Mouse (Mus musculus) limb, embryonic 13.5 days (tissue): ENCODE measurements around the gene Serpinf2. TPM values are rescaled to one million over a fixed set of nuclear protein-coding genes. Genes with fewer than 3 reads are reported as not detected.

Source experiments
- ATAC-seq: fragments of 200-750 bp; cut with Nextera tagmentation; 2 replicates; pipeline ENCODE4 v1.8.0; 2017; ENCODE audit warnings: low read depth, moderate number of reproducible peaks, moderate TSS enrichment; ENCODE audit not compliant: low FRiP score
- H3K27ac ChIP-seq: fragments of 300-500 bp; sonication (generic); 2 replicates; pipeline ENCODE4 v1.5.1; 2015; ENCODE audit warnings: inconsistent platforms, mild to moderate bottlenecking, moderate library complexity
- H3K27me3 ChIP-seq: fragments of 300-500 bp; sonication (generic); 2 replicates; pipeline ENCODE4 v1.6.1; 2015; ENCODE audit warnings: mild to moderate bottlenecking, inconsistent platforms
- H3K36me3 ChIP-seq: fragments of 300-500 bp; sonication (generic); 2 replicates; pipeline ENCODE4 v1.6.1; 2015; ENCODE audit warnings: inconsistent platforms, mild to moderate bottlenecking, moderate library complexity
- H3K4me1 ChIP-seq: fragments of 300-500 bp; sonication (generic); 2 replicates; pipeline ENCODE4 v1.6.1; 2015; ENCODE audit warnings: inconsistent platforms
- H3K4me2 ChIP-seq: fragments of 300-500 bp; sonication (generic); replicated peaks from 2 replicates; pipeline ENCODE4 v1.6.1; 2015; ENCODE audit warnings: inconsistent platforms, mild to moderate bottlenecking, moderate library complexity
- H3K4me3 ChIP-seq: fragments of 300-500 bp; sonication (generic); 2 replicates; pipeline ENCODE4 v1.5.1; 2015; ENCODE audit warnings: moderate library complexity, mild to moderate bottlenecking, inconsistent platforms
- H3K9ac ChIP-seq: fragments of 300-500 bp; sonication (generic); 2 replicates; pipeline ENCODE4 v1.6.1; 2015; ENCODE audit warnings: mild to moderate bottlenecking, inconsistent platforms
- H3K9me3 ChIP-seq: fragments of 300-500 bp; sonication (generic); 2 replicates; pipeline ENCODE4 v1.6.1; 2016; ENCODE audit warnings: inconsistent platforms
- WGBS: fragments of 180-500 bp; shearing (Covaris S2); methylation state at CpG from one replicate; pipeline ENCODE4 v1.1.7; 2015; 5-methylcytosine and 5-hydroxymethylcytosine counted together
- polyA plus RNA-seq: library from polyadenylated mRNA; unstranded; fragments of >200 nt; fragmentation: Nextera tagmentation; extraction: Ambion mirVana; gene quantifications from 2 replicates; pipeline ENCODE4 v1.2.1, GENCODE M21; 2015

Gene Serpinf2
- polyA plus RNA-seq, 1 experiment from 2014 or later: 0.14 TPM

GRCm38 (mm10) chr11:75465051-75465450 lies 25.7 kb upstream of the Serpinf2 start:
- H3K9ac ChIP-seq: no peak overlapping the region
- peaks cover 14% of the 10 kb centered on the region for H3K36me3 ChIP-seq
- peaks cover 40% of the 10 kb centered on the region for H3K4me1 ChIP-seq
- peaks cover 2% of the 10 kb centered on the region; the same call in 1 of the 2 replicates for H3K27me3 ChIP-seq
- no peak for ATAC-seq
- no peak overlapping the region for H3K27ac ChIP-seq
- no peak overlapping the region for H3K4me3 ChIP-seq
- H3K9me3 ChIP-seq: peaks cover 4% of the 10 kb centered on the region; the same call in 1 of the 2 replicates
- H3K4me2 ChIP-seq: no peak overlapping the region
- whole genome bisulfite sequencing: 82% methylated on average over 6 of the region's 6 CpGs

- H3K4me1 ChIP-seq: peaks cover 46% of the 10 kb centered on the region
- H3K36me3 ChIP-seq: peaks cover 14% of the 10 kb centered on the region
- peaks cover 2% of the 10 kb centered on the region; the same call in 1 of the 2 replicates for H3K27me3 ChIP-seq
- H3K9me3 ChIP-seq: peaks cover 4% of the 10 kb centered on the region; the same call in 1 of the 2 replicates
- no peak for ATAC-seq
- H3K9ac ChIP-seq: no peak overlapping the region
- no peak overlapping the region for H3K4me2 ChIP-seq
- H3K27ac ChIP-seq: no peak overlapping the region
- 89% methylated on average over 6 of the region's 6 CpGs for WGBS
- no peak overlapping the region for H3K4me3 ChIP-seq
Observed at GRCm38 (mm10) chr11:75464417-75464816, 25.0 kb upstream of the Serpinf2 start.

- H3K4me3 ChIP-seq: peak overlapping the region; percentile 73
- no peak overlapping the region for H3K9ac ChIP-seq
- H3K4me2 ChIP-seq: peak overlapping the region; percentile 97
- peak overlapping the region; percentile 63 for H3K27ac ChIP-seq
- H3K9me3 ChIP-seq: peaks cover 4% of the 10 kb centered on the region; the same call in 1 of the 2 replicates
- peaks cover 14% of the 10 kb centered on the region for H3K36me3 ChIP-seq
- peaks cover 2% of the 10 kb centered on the region; the same call in 1 of the 2 replicates for H3K27me3 ChIP-seq
- peaks cover 46% of the 10 kb centered on the region for H3K4me1 ChIP-seq
- ATAC-seq: no peak
- WGBS: 56% methylated on average over 4 of the region's 4 CpGs
Observed at GRCm38 (mm10) chr11:75463624-75464023, 24.2 kb upstream of the Serpinf2 start.

GRCm38 (mm10) chr11:75462865-75463336 lies 23.5 kb upstream of the Serpinf2 start:
- H3K4me3 ChIP-seq: peak overlapping the region; percentile 73
- H3K27me3 ChIP-seq: no peaks in the 10 kb centered on the region
- peak overlapping the region; percentile 70 for H3K9ac ChIP-seq
- WGBS: 0% methylated on average over 9 of the region's 9 CpGs
- peak overlapping the region; percentile 97 for H3K4me2 ChIP-seq
- peak overlapping the region; percentile 63 for H3K27ac ChIP-seq
- peaks cover 14% of the 10 kb centered on the region for H3K36me3 ChIP-seq
- peaks cover 4% of the 10 kb centered on the region; the same call in 1 of the 2 replicates for H3K9me3 ChIP-seq
- peaks cover 39% of the 10 kb centered on the region for H3K4me1 ChIP-seq
- ATAC-seq: peak; percentile 26

- H3K4me1 ChIP-seq: peaks cover 37% of the 10 kb centered on the region
- peaks cover 4% of the 10 kb centered on the region; the same call in 1 of the 2 replicates for H3K9me3 ChIP-seq
- peaks cover 14% of the 10 kb centered on the region for H3K36me3 ChIP-seq
- peak overlapping the region; percentile 97 for H3K4me2 ChIP-seq
- WGBS: 7% methylated on average over 13 of the region's 16 CpGs
- peak overlapping the region; percentile 73 for H3K4me3 ChIP-seq
- H3K27me3 ChIP-seq: no peaks in the 10 kb centered on the region
- no peak for ATAC-seq
- H3K9ac ChIP-seq: peak overlapping the region; percentile 70
- H3K27ac ChIP-seq: peak overlapping the region; percentile 63; the same call in 1 of the 2 replicates
Observed at GRCm38 (mm10) chr11:75462253-75462783, 22.9 kb upstream of the Serpinf2 start.

GRCm38 (mm10) chr11:75461743-75462252 lies 22.4 kb upstream of the Serpinf2 start:
- no peaks in the 10 kb centered on the region for H3K27me3 ChIP-seq
- peak overlapping the region; percentile 63; the same call in 1 of the 2 replicates for H3K27ac ChIP-seq
- peak overlapping the region; percentile 70 for H3K9ac ChIP-seq
- H3K9me3 ChIP-seq: peaks cover 3% of the 10 kb centered on the region; the same call in 1 of the 2 replicates
- WGBS: under 1% methylated on average over 26 of the region's 30 CpGs
- ATAC-seq: peak; percentile 6; the same call in 1 of the 2 replicates
- H3K4me2 ChIP-seq: peak overlapping the region; percentile 97
- H3K4me3 ChIP-seq: peak overlapping the region; percentile 73
- H3K4me1 ChIP-seq: peaks cover 37% of the 10 kb centered on the region
- peaks cover 14% of the 10 kb centered on the region for H3K36me3 ChIP-seq

GRCm38 (mm10) chr11:75460844-75461742 lies 21.7 kb upstream of the Serpinf2 start, which contains the start of gene Tlcd2:
Gene Tlcd2, plus strand, starts transcription at chr11:75461715.
- Histone ChIP-seq H3K4me2 (peak within 1 kb of the TSS; percentile 97), H3K9me3 (no peaks in the 10 kb centered on the region), H3K4me1 (peaks cover 37% of the 10 kb centered on the region), H3K36me3 (peaks cover 14% of the 10 kb centered on the region), H3K4me3 (peak within 1 kb of the TSS; percentile 73), H3K27ac (peak within 1 kb of the TSS; percentile 92), H3K9ac (peak within 1 kb of the TSS; percentile 70), H3K27me3 (no peaks in the 10 kb centered on the region)
- peak; percentile 95 for ATAC-seq
- WGBS: under 1% methylated on average over 46 of the region's 46 CpGs

- peak overlapping the region; percentile 63 for H3K9ac ChIP-seq
- peak overlapping the region; percentile 92 for H3K27ac ChIP-seq
- WGBS: 2% methylated on average over 19 of the region's 19 CpGs
- no peaks in the 10 kb centered on the region for H3K9me3 ChIP-seq
- peaks cover 38% of the 10 kb centered on the region for H3K4me1 ChIP-seq
- peak overlapping the region; percentile 97 for H3K4me2 ChIP-seq
- H3K27me3 ChIP-seq: no peaks in the 10 kb centered on the region
- peak overlapping the region; percentile 73 for H3K4me3 ChIP-seq
- ATAC-seq: no peak; the same call in 1 of the 2 replicates
- H3K36me3 ChIP-seq: peaks cover 8% of the 10 kb centered on the region
Observed at GRCm38 (mm10) chr11:75460103-75460843, 20.9 kb upstream of the Serpinf2 start.

GRCm38 (mm10) chr11:75459751-75460102 lies 20.3 kb upstream of the Serpinf2 start:
- peak overlapping the region; percentile 73 for H3K4me3 ChIP-seq
- peak overlapping the region; percentile 92 for H3K27ac ChIP-seq
- no peak for ATAC-seq
- WGBS: 30% methylated on average over 5 of the region's 5 CpGs
- peaks cover 44% of the 10 kb centered on the region for H3K4me1 ChIP-seq
- H3K9ac ChIP-seq: no peak overlapping the region
- H3K36me3 ChIP-seq: 0 out of 2 replicates have a peak, but pooled peaks cover 3% of the 10 kb centered on the region
- H3K4me2 ChIP-seq: peak overlapping the region; percentile 97
- H3K27me3 ChIP-seq: no peaks in the 10 kb centered on the region
- no peaks in the 10 kb centered on the region for H3K9me3 ChIP-seq

GRCm38 (mm10) chr11:75459141-75459711 lies 19.8 kb upstream of the Serpinf2 start:
- Histone ChIP-seq H3K9me3 (no peaks in the 10 kb centered on the region), H3K4me2 (peak overlapping the region; percentile 97; the same call in 1 of the 2 replicates), H3K36me3 (no peaks in the 10 kb centered on the region), H3K9ac (no peak overlapping the region), H3K4me3 (no peak overlapping the region), H3K27me3 (no peaks in the 10 kb centered on the region), H3K27ac (no peak overlapping the region; the same call in 1 of the 2 replicates), H3K4me1 (peaks cover 44% of the 10 kb centered on the region)
- 79% methylated on average over 5 of the region's 5 CpGs for WGBS
- no peak for ATAC-seq

GRCm38 (mm10) chr11:75458628-75459041 lies 19.2 kb upstream of the Serpinf2 start:
- no peak overlapping the region for H3K9ac ChIP-seq
- no peak overlapping the region for H3K4me2 ChIP-seq
- H3K9me3 ChIP-seq: no peaks in the 10 kb centered on the region
- 0 out of 2 replicates have a peak, but pooled peaks cover under 1% of the 10 kb centered on the region for H3K27me3 ChIP-seq
- H3K4me1 ChIP-seq: peaks cover 48% of the 10 kb centered on the region
- no peaks in the 10 kb centered on the region for H3K36me3 ChIP-seq
- no peak for ATAC-seq
- WGBS: 79% methylated on average over 8 of the region's 8 CpGs
- no peak overlapping the region for H3K4me3 ChIP-seq
- no peak overlapping the region for H3K27ac ChIP-seq
